Comparison of ENCODE assay signal across 8 mouse cellular contexts in genomic region chr9:118960415-118961091, GRCm38 (mm10). TPM values are rescaled to one million over a fixed set of nuclear protein-coding genes. Genes with fewer than 3 reads are reported as not detected.
DNase-seq lines count a peak whose midpoint lies in the region; ATAC-seq and TF ChIP-seq lines count a peak whose summit lies in the region.

No protein-coding gene starts in this region.

- H3K4me3 ChIP-seq in embryonic facial prominence, embryonic 12.5 days, result no peak overlapping the region
- no peak overlapping the region for H3K4me3 ChIP-seq in liver, embryonic 14.5 days (ENCODE audit: insufficient read depth in 1 of 2, low read depth in 2 of 2, low read length in 2 of 2)
- no peak overlapping the region for H3K4me3 ChIP-seq in forebrain, embryonic 14.5 days (ENCODE audit: low read depth, low read length)
- H3K4me3 ChIP-seq in hindbrain, embryonic 11.5 days (ENCODE audit: low read depth, low read length), result no peak overlapping the region
- H3K4me3 ChIP-seq in hindbrain, embryonic 14.5 days (replicated peaks; ENCODE audit: low read length), result no peak overlapping the region

- H3K9me3 ChIP-seq in embryonic facial prominence, embryonic 12.5 days, result no peaks in the 10 kb centered on the region
- no peaks in the 10 kb centered on the region for H3K9me3 ChIP-seq in liver, embryonic 14.5 days (ENCODE audit: control insufficient read depth, low read length)
- no peaks in the 10 kb centered on the region for H3K9me3 ChIP-seq in forebrain, embryonic 14.5 days (replicated peaks; ENCODE audit: control insufficient read depth, low read length)
- H3K9me3 ChIP-seq in hindbrain, embryonic 11.5 days (ENCODE audit: control insufficient read depth, low read length), result no peaks in the 10 kb centered on the region
- H3K9me3 ChIP-seq in hindbrain, embryonic 14.5 days (ENCODE audit: control insufficient read depth, low read length), result no peaks in the 10 kb centered on the region

- 28% methylated on average over 16 of the region's 16 CpGs for WGBS in embryonic facial prominence, embryonic 12.5 days
- WGBS in liver, embryonic 14.5 days (ENCODE audit: insufficient replicate concordance), result 39% methylated on average over 16 of the region's 16 CpGs
- WGBS in forebrain, embryonic 14.5 days, result 83% methylated on average over 16 of the region's 16 CpGs
- WGBS in hindbrain, embryonic 11.5 days, result 58% methylated on average over 16 of the region's 16 CpGs
- 63% methylated on average over 16 of the region's 16 CpGs for WGBS in hindbrain, embryonic 14.5 days

- no peak overlapping the region for H3K4me2 ChIP-seq in embryonic facial prominence, embryonic 12.5 days (replicated peaks)
- H3K4me2 ChIP-seq in liver, embryonic 14.5 days (ENCODE audit: low read depth), result no peak overlapping the region
- H3K4me2 ChIP-seq in forebrain, embryonic 14.5 days (ENCODE audit: low read length), result no peak overlapping the region
- no peak overlapping the region for H3K4me2 ChIP-seq in hindbrain, embryonic 11.5 days (replicated peaks; ENCODE audit: low read depth, low read length)
- no peak overlapping the region for H3K4me2 ChIP-seq in hindbrain, embryonic 14.5 days (replicated peaks)

- H3K27ac ChIP-seq in embryonic facial prominence, embryonic 12.5 days, result peak overlapping the region; percentile 52
- H3K27ac ChIP-seq in liver, embryonic 14.5 days, result no peak overlapping the region
- H3K27ac ChIP-seq in forebrain, embryonic 14.5 days (ENCODE audit: low read depth, low read length), result no peak overlapping the region
- H3K27ac ChIP-seq in hindbrain, embryonic 11.5 days (ENCODE audit: low read depth, low read length), result no peak overlapping the region
- no peak overlapping the region for H3K27ac ChIP-seq in hindbrain, embryonic 14.5 days

- H3K9ac ChIP-seq in embryonic facial prominence, embryonic 12.5 days, result no peak overlapping the region
- no peak overlapping the region for H3K9ac ChIP-seq in liver, embryonic 14.5 days (replicated peaks)
- H3K9ac ChIP-seq in forebrain, embryonic 14.5 days (ENCODE audit: low read length), result no peak overlapping the region
- H3K9ac ChIP-seq in hindbrain, embryonic 11.5 days (ENCODE audit: low read depth, low read length), result no peak overlapping the region
- H3K9ac ChIP-seq in hindbrain, embryonic 14.5 days, result no peak overlapping the region

- ATAC-seq in embryonic facial prominence, embryonic 12.5 days (ENCODE audit: insufficient number of reproducible peaks, insufficient read depth, low FRiP score, low TSS enrichment), result no peak
- ATAC-seq in liver, embryonic 14.5 days (ENCODE audit: insufficient read depth), result peak; percentile 48
- no peak for ATAC-seq in forebrain, embryonic 14.5 days
- ATAC-seq in hindbrain, embryonic 11.5 days (ENCODE audit: low FRiP score), result no peak
- ATAC-seq in hindbrain, embryonic 14.5 days (ENCODE audit: low FRiP score), result no peak

- no peaks in the 10 kb centered on the region for H3K36me3 ChIP-seq in embryonic facial prominence, embryonic 12.5 days
- no peaks in the 10 kb centered on the region for H3K36me3 ChIP-seq in liver, embryonic 14.5 days (replicated peaks; ENCODE audit: control insufficient read depth, insufficient read depth, low read depth)
- no peaks in the 10 kb centered on the region for H3K36me3 ChIP-seq in forebrain, embryonic 14.5 days (ENCODE audit: control insufficient read depth, insufficient read depth, low read length)
- no peaks in the 10 kb centered on the region for H3K36me3 ChIP-seq in hindbrain, embryonic 11.5 days (ENCODE audit: control insufficient read depth, insufficient read depth, low read length)
- no peaks in the 10 kb centered on the region for H3K36me3 ChIP-seq in hindbrain, embryonic 14.5 days (replicated peaks; ENCODE audit: control insufficient read depth, insufficient read depth)

- H3K4me1 ChIP-seq in embryonic facial prominence, embryonic 12.5 days, result peaks cover 19% of the 10 kb centered on the region
- H3K4me1 ChIP-seq in liver, embryonic 14.5 days (replicated peaks; ENCODE audit: control insufficient read depth in 2 of 2, insufficient read depth in 2 of 2, low read length in 1 of 2), result peaks cover 0 to 6% of the 10 kb centered on the region in 2 experiments; a peak in 2 of 4 replicates
- H3K4me1 ChIP-seq in forebrain, embryonic 14.5 days (ENCODE audit: control insufficient read depth, insufficient read depth, low read length), result no peaks in the 10 kb centered on the region
- no peaks in the 10 kb centered on the region for H3K4me1 ChIP-seq in hindbrain, embryonic 11.5 days (replicated peaks; ENCODE audit: control insufficient read depth, insufficient read depth, low read length)
- no peaks in the 10 kb centered on the region for H3K4me1 ChIP-seq in hindbrain, embryonic 14.5 days (replicated peaks; ENCODE audit: control insufficient read depth, insufficient read depth, low read length)

- H3K27me3 ChIP-seq in embryonic facial prominence, embryonic 12.5 days, result no peaks in the 10 kb centered on the region
- no peaks in the 10 kb centered on the region for H3K27me3 ChIP-seq in liver, embryonic 14.5 days (ENCODE audit: control insufficient read depth, insufficient read depth, low read length)
- H3K27me3 ChIP-seq in forebrain, embryonic 14.5 days (replicated peaks; ENCODE audit: control insufficient read depth, insufficient read depth, low read length), result no peaks in the 10 kb centered on the region
- H3K27me3 ChIP-seq in hindbrain, embryonic 11.5 days (ENCODE audit: control insufficient read depth, insufficient read depth, low read length), result no peaks in the 10 kb centered on the region
- H3K27me3 ChIP-seq in hindbrain, embryonic 14.5 days (ENCODE audit: control insufficient read depth, insufficient read depth, low read length), result no peaks in the 10 kb centered on the region

- no peak for TF ChIP-seq EP300 in liver, embryonic 14.5 days (IDR thresholded peaks at IDR 0.05; ENCODE audit: low read depth)

- DNase-seq in adrenal gland, postnatal 36 days, result peak; percentile 34 to 54
- DNase-seq in heart, postnatal 4 days, result peak; percentile 36
- peak in 1 of 3 experiments; percentile 24 for DNase-seq in liver, embryonic 14.5 days (ENCODE audit: low read depth in 3 of 3, low spot score in 3 of 3)
- DNase-seq in yolk sac, embryonic 10.5 days (ENCODE audit: low spot score), result peak; percentile 72
- no peak for DNase-seq in forebrain, embryonic 14.5 days (ENCODE audit: low spot score)
- DNase-seq in hindbrain, embryonic 11.5 days (ENCODE audit: low spot score), result no peak
- DNase-seq in hindbrain, embryonic 14.5 days (ENCODE audit: low spot score), result no peak

- TF ChIP-seq CTCF in liver, embryonic 14.5 days (IDR thresholded peaks at IDR 0.05; ENCODE audit: low read depth), result no peak

RNA-seq across cellular contexts. Expression of gene Ctdspl, which starts 34.3 kb away (rescaled TPM):
- 10 to 100 TPM; 30.4 to 32.8 TPM for total RNA-seq in adrenal gland, postnatal 36 days (2021)
- polyA plus RNA-seq in embryonic facial prominence, embryonic 12.5 days (2016; fragmentation: Nextera tagmentation; extraction: Ambion mirVana), result 16.0 and 16.8 TPM in 2 replicates
- 10 to 100 TPM; 18.4 to 20.2 TPM for total RNA-seq in heart, postnatal 4 days (2021)
- polyA plus RNA-seq in liver, embryonic 14.5 days (2012; rRNA removed), result 3.3 and 3.6 TPM in 2 replicates
- polyA plus RNA-seq in liver, embryonic 14.5 days (2014; fragmentation: Nextera tagmentation; extraction: Ambion mirVana), result 2.3 and 3.2 TPM in 2 replicates
- 5.7 and 6.4 TPM in 2 replicates for polyA plus RNA-seq in forebrain, embryonic 14.5 days (2014; fragmentation: Nextera tagmentation; extraction: Ambion mirVana)
- polyA plus RNA-seq in hindbrain, embryonic 11.5 days (2014; fragmentation: Nextera tagmentation; extraction: Ambion mirVana), result 8.1 TPM in 2 replicates
- polyA plus RNA-seq in hindbrain, embryonic 14.5 days (2014; fragmentation: Nextera tagmentation; extraction: Ambion mirVana), result 7.5 and 7.7 TPM in 2 replicates

Comparison
In these comparisons a context has a peak if more than half of its experiments do, and no peak if none do; other contexts are left out.
1. DNase-seq: peak in adrenal gland, postnatal 36 days (2 of 2), heart, postnatal 4 days (single experiment) and yolk sac, embryonic 10.5 days (single experiment); none in forebrain, embryonic 14.5 days (single experiment), hindbrain, embryonic 11.5 days (single experiment) and hindbrain, embryonic 14.5 days (single experiment).